Mouse (Mus musculus) ES-CJ7 (cell line): Measurements from ENCODE around the gene Timm9.
"Not testable (repeated sequence)": the region's sequence is repeated elsewhere in the genome, so short reads cannot be mapped to it uniquely, and the experiment has no call there.

Experiments used
- DNase-seq: peaks from one replicate; pipeline ENCODE4 v3.0.0; 2011; ENCODE audit warnings: low read depth, low spot score

Gene Timm9

DNA sequence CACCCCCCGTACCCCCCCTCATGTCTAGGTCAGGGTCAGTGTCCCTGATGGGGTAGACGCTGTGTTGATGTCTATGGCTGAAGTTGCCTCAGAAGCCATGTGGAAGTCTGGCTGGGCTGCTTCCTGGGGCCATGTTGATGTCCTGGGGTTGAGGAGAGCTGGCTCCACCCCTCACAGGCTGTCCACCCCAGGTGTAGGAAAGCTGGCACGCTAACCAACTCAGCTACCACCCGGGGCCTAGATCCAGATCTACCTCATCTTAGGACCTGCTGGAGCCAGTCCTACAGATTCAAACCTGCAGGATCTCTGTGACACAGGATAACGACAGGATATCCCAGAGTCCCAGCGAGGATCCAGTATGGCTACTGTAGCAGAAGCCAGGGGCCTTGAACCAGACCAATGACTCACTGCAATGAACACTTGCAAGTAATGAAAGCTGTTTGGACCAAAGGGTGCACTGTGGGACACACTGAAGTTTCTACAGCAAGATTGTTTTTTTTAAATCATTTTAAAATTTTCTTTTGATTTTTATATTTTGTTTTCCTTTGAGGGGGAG lies 29.2 kb downstream of the Timm9 start:
- DNase-seq, result no peak

GRCm38 (mm10) chr12:71104275-71104674 lies 32.2 kb downstream of the Timm9 start:
- not testable (repeated sequence) for DNase-seq

- DNase-seq, result no peak
These were observed 50.2 kb downstream of the Timm9 start for GRCm38 (mm10) chr12:71086331-71086730.
